Mouse (Mus musculus) gastrocnemius, adult 2 months (tissue): Measurements from ENCODE around the gene Ncapg2. TPM values are rescaled to one million over a fixed set of nuclear protein-coding genes. Genes with fewer than 3 reads are reported as not detected.

Source experiments
- DNase-seq: peaks from one replicate; pipeline ENCODE4 v3.0.0; 2022
- H3K27ac ChIP-seq: fragments of 200-600 bp; 2 replicates; pipeline ENCODE4 v1.8.1; 2022; ENCODE audit warnings: mild to moderate bottlenecking
- H3K4me3 ChIP-seq: fragments of 200-600 bp; 2 replicates; pipeline ENCODE4 v1.8.1; 2022; ENCODE audit warnings: mild to moderate bottlenecking, moderate library complexity
- CTCF ChIP-seq: fragments of 200-600 bp; IDR thresholded peaks from 2 replicates; pipeline ENCODE4 v1.8.1; 2022; ENCODE audit warnings: antibody characterized with exemption, mild to moderate bottlenecking, moderate library complexity
- intact Hi-C: fragments of 180-260 bp; cut with DNase I; formaldehyde crosslinking; loops from one replicate; pipeline ENCODE4 v1.15.1; 2025
- total RNA-seq, 2 experiments: library from RNA; stranded (reverse); gene quantifications; 2 replicates each; pipeline ENCODE4 v1.2.3; 2021

Ncapg2 gene
- total RNA-seq, 2 experiments from 2014 or later: 1.1 to 1.2 TPM

DNA sequence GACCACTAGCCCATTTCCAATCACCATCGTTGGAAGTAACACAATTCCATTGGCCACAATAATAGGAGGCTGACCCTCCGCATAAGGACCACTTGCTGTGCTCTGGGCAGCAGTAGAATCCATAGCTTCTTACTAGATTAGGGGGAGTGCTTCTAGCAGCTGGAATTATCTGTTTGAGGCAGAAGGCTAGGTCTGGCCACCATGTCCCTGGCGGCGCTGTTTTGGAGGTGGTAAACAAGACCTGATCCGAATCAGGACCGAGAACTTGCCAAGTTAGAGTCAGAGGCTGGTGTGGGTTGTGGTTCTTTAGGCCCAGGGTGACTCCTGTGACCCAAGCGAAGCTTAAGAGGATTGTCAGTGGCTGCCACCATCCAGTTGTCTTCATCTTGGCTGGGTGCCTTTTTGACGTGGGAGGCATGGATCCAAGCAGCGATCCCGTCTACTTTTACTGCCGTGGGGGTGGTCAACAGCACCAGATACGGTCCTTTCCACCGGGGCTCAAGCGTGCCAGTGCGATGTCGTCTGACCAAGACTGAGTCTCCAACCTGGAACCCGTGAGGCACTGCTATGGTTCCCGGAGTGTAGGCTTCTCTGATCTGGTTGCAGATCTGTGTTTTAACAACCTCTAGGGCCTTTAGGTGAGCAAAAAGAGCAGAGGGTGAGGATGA is 1.1 kb upstream of the Ncapg2 start:
- intact Hi-C loops: no loop called here
- TF ChIP-seq CTCF: no peak
- peak; percentile 20 for DNase-seq
- Histone ChIP-seq H3K4me3 (peak overlapping the region; percentile 98), H3K27ac (no peak overlapping the region; the same call in 1 of the 2 replicates)

DNA sequence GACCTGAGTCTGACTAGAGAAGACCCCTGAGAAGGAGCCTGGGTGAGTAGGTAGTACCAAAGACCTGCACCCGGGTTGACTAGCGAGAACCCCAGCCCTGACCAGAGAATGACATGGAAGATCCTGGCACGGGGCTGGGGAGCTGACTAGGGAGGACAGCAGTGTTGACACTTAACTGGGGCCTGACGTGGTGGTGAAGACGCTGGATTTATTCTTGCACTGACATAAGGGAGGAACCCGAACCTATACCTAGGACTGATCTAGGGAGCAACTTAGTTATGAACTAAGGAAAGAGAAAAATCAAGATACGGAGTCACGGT is 594 bp downstream of the Ncapg2 start:
- peak; percentile 27 for DNase-seq
- intact Hi-C loops: loop anchor here (5.0 kb wide), 2 partner anchors 123 to 358 kb away; partner anchors contain the start of genes Esyt2 and Zfp386
- H3K4me3 ChIP-seq: peak overlapping the region; percentile 98
- no peak for TF ChIP-seq CTCF
- peak overlapping the region; percentile 76 for H3K27ac ChIP-seq

DNA sequence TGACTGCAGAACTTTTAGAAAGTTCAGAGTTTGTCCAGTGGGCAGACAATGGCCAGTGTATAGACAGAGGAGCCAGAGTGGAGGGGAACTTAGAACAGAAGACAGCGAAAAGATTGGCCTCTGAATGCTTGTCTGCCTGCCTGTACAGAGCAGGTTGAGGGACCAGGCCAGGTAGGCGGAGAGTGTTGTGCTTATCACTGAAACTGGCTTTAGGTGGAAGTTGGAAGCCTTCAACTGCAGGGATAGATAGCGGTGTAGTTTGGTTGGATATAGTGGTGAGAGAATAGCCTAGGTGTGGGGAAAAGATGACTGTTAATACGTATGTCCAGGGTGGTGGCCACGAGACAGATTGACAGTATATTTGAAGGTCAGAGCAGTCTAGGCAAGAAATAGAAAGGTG is 2.7 kb downstream of the Ncapg2 start:
- intact Hi-C loops: loop anchor here (5.0 kb wide), 2 partner anchors 126 to 361 kb away; partner anchors contain the start of genes Esyt2 and Zfp386
- Histone ChIP-seq H3K4me3 (no peak overlapping the region), H3K27ac (no peak overlapping the region)
- no peak for DNase-seq
- TF ChIP-seq CTCF: no peak

DNA sequence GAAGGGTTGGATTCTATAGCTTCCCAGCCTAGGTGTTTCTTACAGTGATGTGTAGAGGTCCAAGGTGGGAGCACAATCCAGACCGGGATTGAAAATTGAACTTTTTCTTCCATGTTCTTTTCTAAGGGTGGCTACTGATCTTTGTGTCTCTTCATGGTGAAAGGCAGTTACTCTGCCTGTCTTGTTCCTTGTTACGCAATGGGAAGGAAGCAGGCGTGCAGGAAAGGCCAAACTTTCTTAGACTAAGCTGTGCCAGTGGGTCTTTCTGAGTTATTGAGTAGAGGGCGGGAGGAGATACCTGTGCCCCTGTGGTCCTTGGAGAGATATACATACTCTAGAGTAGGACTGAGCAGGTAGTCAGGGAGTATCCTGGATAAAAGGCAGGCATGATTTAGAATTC is 9.7 kb downstream of the Ncapg2 start:
- Histone ChIP-seq H3K4me3 (no peak overlapping the region), H3K27ac (no peak overlapping the region)
- no peak for TF ChIP-seq CTCF
- intact Hi-C loops: no loop called here
- no peak for DNase-seq

DNA sequence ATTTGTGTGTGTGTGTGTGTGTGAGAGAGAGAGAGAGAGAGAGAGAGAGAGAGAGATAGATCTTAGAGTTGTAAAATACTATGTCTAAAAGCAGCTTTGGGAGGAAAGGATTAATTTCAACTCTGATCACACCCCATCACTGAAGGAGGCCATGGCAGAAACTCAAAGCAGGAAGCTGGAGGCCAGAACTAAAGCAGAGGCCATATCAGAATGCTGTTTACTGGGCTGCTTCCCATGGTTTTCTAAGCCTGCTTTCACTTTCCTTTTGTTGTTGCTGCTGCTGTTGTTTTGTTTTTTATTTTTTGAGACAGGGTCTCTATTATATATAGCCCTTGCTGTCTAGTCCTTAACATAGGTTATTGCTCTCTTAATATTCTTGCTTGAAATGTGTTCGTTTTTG is 11.3 kb downstream of the Ncapg2 start:
- TF ChIP-seq CTCF: no peak
- Histone ChIP-seq H3K4me3 (no peak overlapping the region), H3K27ac (no peak overlapping the region)
- intact Hi-C loops: no loop called here
- no peak for DNase-seq

DNA sequence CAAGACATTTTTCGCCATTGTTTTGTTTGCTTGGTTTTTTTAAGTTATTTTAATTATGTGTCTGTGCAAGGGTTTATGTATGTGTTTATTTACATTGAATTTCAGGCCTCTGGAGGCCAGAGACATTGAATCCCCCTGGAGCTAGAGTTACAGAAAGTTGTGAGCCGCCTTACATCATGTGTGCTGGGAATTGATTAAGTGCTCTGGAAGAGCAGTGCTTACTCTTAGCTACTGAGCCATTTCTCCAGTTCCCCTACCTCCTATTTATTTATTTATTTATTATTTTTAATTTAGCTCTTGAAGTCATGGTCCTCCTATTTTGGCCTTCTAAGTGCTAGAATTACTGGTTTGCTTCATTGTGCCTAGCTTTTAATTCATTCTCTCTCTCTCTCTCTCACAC is 16.5 kb downstream of the Ncapg2 start:
- H3K4me3 ChIP-seq: no peak overlapping the region
- H3K27ac ChIP-seq: no peak overlapping the region
- no peak for DNase-seq
- TF ChIP-seq CTCF: no peak
- intact Hi-C loops: no loop called here

DNA sequence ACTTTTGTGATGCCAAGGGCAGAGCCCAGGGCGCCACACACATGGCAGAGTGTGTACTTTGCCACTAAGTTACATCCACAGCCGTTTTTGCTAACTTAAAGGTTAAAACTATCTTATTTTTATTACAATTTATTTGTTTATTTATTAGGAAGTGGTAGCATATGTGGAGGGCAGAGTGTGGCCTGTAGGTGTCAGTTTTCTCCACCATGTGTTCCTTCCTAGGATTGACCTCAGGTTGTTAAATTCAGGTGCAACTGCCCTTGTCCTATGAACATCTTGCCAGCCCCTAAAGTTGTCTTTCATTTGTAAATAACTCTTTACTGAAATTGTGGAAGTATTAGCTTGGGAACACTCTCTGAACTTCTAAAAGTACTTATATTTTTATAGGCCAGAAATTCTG is 20.2 kb downstream of the Ncapg2 start:
- H3K4me3 ChIP-seq: no peak overlapping the region
- no peak for TF ChIP-seq CTCF
- no peak overlapping the region for H3K27ac ChIP-seq
- intact Hi-C loops: no loop called here
- DNase-seq: no peak

DNA sequence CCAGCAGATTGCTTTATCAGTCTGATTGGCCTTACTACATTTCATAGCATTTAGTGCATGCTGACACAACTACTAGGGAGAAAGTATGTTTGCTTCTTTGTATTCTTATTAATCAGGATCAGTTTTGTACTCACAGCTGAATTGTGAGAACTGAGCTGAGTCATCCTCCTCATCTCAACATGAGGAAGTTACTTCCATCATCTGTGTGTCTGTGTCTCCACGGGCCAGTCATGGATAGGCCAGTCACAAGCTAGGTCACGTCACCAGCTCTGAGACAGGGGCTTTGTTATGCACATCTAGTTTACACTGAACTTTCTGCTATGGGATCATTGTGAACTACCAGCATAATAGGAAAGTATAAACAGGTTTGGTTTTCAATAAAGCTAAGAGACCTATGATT is 28.5 kb downstream of the Ncapg2 start:
- no peak for TF ChIP-seq CTCF
- no peak for DNase-seq
- intact Hi-C loops: no loop called here
- no peak overlapping the region for H3K4me3 ChIP-seq
- no peak overlapping the region for H3K27ac ChIP-seq

DNA sequence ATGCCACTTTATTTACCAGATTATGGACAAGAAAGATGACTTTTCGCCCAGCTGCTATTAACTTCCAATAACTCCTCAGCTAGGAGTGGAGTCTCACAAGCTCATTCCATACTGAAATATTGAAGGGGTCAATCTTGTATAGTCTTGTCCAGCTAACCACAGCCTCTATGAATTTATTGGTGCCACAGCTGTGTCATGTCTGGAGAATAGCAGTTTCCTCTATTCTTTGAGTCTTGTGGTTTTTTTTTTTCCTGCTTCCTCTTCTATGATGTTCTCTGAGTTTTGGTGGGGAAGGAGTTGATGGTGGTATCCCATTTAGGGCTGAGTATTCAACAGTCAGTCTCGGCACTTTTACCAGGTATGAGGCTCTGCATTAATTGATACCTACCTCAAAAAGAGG is 30.0 kb downstream of the Ncapg2 start:
- no peak for TF ChIP-seq CTCF
- intact Hi-C loops: no loop called here

DNA sequence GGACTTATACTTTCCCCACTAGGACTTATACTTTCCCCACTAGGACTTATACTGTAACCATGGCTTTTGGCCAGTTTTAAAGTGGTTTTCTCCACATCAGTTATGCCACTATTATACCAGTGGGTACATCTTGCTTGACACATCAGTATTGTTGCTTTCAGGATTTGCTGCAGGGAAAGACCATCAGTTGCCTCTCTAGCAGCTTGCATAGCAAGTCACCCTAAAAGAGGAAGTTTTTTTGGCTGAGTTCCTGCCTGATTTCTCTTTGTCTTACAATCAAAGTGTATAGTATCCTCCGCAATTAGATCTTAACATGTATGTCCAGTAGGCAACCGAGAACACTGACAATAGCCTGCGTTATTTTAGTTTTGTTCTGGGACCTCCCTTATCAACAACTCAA is 30.9 kb downstream of the Ncapg2 start:
- intact Hi-C loops: no loop called here
- no peak for TF ChIP-seq CTCF
- Histone ChIP-seq H3K4me3 (no peak overlapping the region), H3K27ac (no peak overlapping the region)
- no peak for DNase-seq

More for the DNA sequence above, 30.0 kb downstream of the Ncapg2 start:
- no peak for DNase-seq
- no peak overlapping the region for H3K27ac ChIP-seq
- H3K4me3 ChIP-seq: no peak overlapping the region

DNA sequence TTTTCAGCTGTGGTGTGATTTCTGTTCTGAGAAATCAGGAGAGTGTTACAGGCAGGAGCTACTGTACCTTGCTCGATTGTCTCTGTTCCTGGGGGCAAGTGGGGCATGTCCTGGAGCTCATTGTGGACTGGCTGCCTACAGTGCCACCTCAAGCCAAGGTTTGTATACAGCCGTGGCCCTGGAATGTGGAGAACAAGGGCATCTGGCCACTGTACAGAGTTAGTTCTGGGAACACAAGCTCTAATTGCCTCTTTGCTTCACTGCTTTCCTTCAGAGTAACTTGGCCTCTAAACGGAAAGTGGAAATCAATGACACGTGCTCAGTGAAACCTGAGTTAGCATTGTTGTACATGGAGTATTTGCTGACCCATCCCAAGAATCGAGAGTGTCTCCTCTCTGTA is 33.4 kb downstream of the Ncapg2 start:
- no peak for TF ChIP-seq CTCF
- H3K27ac ChIP-seq: no peak overlapping the region
- H3K4me3 ChIP-seq: no peak overlapping the region
- intact Hi-C loops: no loop called here
- DNase-seq: no peak

DNA sequence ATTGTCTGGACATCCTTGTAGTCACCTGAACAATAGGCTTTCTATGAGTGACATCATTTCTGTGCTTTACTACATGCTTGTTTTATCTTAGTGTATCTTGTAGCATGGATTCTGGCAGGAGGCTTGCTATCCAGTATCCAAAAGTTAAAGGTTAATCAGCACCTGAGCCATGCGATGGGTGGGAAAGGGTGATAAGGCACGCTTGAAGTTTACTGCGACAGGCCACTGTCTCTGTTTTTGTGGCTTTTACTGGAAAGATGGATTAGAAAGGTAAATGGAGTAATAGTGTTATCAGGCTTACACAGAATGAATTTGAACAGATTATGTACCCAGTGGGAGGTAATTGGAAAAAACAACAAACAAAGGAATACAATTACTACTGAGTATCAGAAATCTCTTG is 37.0 kb downstream of the Ncapg2 start:
- no peak overlapping the region for H3K4me3 ChIP-seq
- intact Hi-C loops: no loop called here
- DNase-seq: no peak
- H3K27ac ChIP-seq: no peak overlapping the region
- TF ChIP-seq CTCF: no peak

DNA sequence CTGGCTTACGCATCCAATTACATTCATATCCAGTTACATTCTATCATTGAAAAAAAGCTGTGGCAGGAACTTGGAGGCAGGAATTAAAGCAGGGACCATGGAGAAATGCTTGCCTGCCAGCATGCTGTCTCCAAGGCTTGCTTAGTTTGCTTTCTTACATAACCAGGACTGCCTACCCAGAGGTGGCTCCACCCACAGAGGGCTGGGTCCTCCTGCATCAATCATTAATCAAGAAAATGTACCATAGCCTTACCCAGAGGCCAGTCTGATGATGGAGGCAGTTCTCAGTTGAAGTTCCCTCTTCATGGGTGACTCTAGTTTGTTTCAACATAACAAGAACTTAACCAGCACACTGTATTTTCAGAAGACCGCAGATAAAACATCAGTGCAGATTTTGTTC is 44.3 kb downstream of the Ncapg2 start:
- Histone ChIP-seq H3K4me3 (no peak overlapping the region), H3K27ac (no peak overlapping the region)
- TF ChIP-seq CTCF: no peak
- intact Hi-C loops: no loop called here
- no peak for DNase-seq

DNA sequence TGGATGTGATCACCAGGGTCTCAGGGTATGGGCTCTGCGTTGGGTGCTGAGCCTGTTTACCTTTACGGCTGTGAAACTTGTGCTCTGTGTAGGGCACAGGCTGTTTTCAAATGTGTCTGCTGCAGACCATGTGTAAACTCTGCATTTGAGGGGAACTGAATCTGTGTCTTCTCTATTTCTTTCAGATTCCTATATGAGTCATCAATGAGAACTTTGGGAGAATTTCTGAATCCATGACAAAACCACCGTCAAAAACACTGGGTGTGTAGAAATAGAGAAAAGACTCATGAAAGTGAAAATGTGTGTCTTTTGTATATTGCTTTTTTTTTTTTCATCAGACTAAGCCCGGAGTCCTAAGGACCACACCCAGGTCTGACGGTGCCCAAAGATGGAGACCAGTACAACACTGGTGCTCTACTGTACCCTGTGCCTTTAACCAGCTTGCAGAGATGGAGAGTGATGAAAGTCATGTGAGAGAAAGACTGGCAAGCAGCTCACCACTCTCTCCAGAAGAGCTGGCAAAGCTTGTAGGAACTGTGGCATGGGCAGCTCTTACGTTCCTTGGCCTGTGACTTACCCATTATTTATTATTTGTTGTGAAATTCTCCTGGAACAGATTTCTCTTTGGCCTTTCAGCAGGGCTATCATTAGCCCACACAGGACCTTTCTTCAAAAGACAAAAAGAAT is 55.3 kb downstream of the Ncapg2 start:
- intact Hi-C loops: no loop called here
- no peak for DNase-seq
- no peak for TF ChIP-seq CTCF

More for the DNA sequence above, 55.3 kb downstream of the Ncapg2 start:
- Histone ChIP-seq H3K27ac (no peak overlapping the region; the same call in 1 of the 2 replicates), H3K4me3 (no peak overlapping the region)
